Mouse (Mus musculus): ENCODE measurements at regions not wholly inside any gene's neighbourhood (a gene's known extent, or its start where the extent isn't known, plus 50 kb on each side); places are given as distances from the start of the nearest gene placed in this dataset.
A peak's percentile ranks its signal among the peaks of the same experiment; 100 is the strongest.

- Histone ChIP-seq H3K27ac (ENCODE audit: insufficient read depth, low read depth, low read length) (no peak overlapping the region), H3K27me3 (ENCODE audit: control insufficient read depth, insufficient read depth, low read length) (no peaks in the 10 kb centered on the region), H3K4me3 (ENCODE audit: low read depth, low read length) (no peak overlapping the region), H3K4me1 (ENCODE audit: control insufficient read depth, insufficient read depth, insufficient read length, low read length) (no peaks in the 10 kb centered on the region), H3K36me3 (ENCODE audit: control insufficient read depth, insufficient read depth, low read length) (no peaks in the 10 kb centered on the region)
- 70% methylated on average over 1 of the region's 1 CpGs for WGBS
- TF ChIP-seq POLR2A (IDR thresholded peaks at IDR 0.05; ENCODE audit: low read depth, low read length) (no peak), CTCF (IDR thresholded peaks at IDR 0.05; ENCODE audit: extremely low read depth, insufficient read length, insufficient replicate concordance, low read depth, low read length) (no peak)
These were observed 160.6 kb upstream of the Car8 start for GRCm38 (mm10) chr4:8399430-8399829.

- no peaks in the 10 kb centered on the region for H3K4me1 ChIP-seq (ENCODE audit: control insufficient read depth, insufficient read depth, insufficient read length, low read length)
- H3K27me3 ChIP-seq (ENCODE audit: control insufficient read depth, insufficient read depth, low read length) = no peaks in the 10 kb centered on the region
- H3K36me3 ChIP-seq (ENCODE audit: control insufficient read depth, insufficient read depth, low read length) = no peaks in the 10 kb centered on the region
- no peak for TF ChIP-seq POLR2A (IDR thresholded peaks at IDR 0.05; ENCODE audit: low read depth, low read length)
- TF ChIP-seq CTCF (IDR thresholded peaks at IDR 0.05; ENCODE audit: extremely low read depth, insufficient read length, insufficient replicate concordance, low read depth, low read length) = no peak
- no peak overlapping the region for H3K27ac ChIP-seq (ENCODE audit: insufficient read depth, low read depth, low read length)
- no peak overlapping the region for H3K4me3 ChIP-seq (ENCODE audit: low read depth, low read length)
- 84% methylated on average over 4 of the region's 4 CpGs for WGBS
These were observed 160.1 kb upstream of the Car8 start for GRCm38 (mm10) chr4:8398969-8399368.

GRCm38 (mm10) chr4:8383162-8383561, 144.3 kb upstream of the Car8 start:
- no peak overlapping the region for H3K27ac ChIP-seq (ENCODE audit: insufficient read depth, low read depth, low read length)
- H3K4me1 ChIP-seq (ENCODE audit: control insufficient read depth, insufficient read depth, insufficient read length, low read length) = no peaks in the 10 kb centered on the region; the same call in 1 of the 2 replicates
- H3K36me3 ChIP-seq (ENCODE audit: control insufficient read depth, insufficient read depth, low read length) = no peaks in the 10 kb centered on the region
- no peak overlapping the region for H3K4me3 ChIP-seq (ENCODE audit: low read depth, low read length)
- H3K27me3 ChIP-seq (ENCODE audit: control insufficient read depth, insufficient read depth, low read length) = no peaks in the 10 kb centered on the region
- TF ChIP-seq POLR2A (IDR thresholded peaks at IDR 0.05; ENCODE audit: low read depth, low read length) (no peak), CTCF (IDR thresholded peaks at IDR 0.05; ENCODE audit: extremely low read depth, insufficient read length, insufficient replicate concordance, low read depth, low read length) (no peak)
- 86% methylated on average over 11 of the region's 11 CpGs for WGBS

DNA sequence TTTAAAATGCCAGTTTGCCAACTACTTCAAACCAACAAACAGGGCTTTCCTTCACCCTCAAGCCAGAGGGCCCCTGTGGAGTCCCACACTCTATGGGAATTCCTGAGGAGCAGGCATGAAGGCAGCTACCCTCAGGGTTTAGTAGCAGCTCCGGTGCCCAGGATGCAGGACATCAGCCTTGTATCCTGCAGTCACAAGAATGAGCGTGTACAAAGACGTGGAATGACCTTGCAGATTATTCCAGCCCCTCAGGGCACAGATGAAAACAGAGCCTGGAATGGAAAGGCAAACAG, 143.2 kb upstream of the Car8 start:
- 87% methylated on average over 3 of the region's 3 CpGs for WGBS

GRCm38 (mm10) chr4:8381408-8382124, 142.7 kb upstream of the Car8 start:
- 77% methylated on average over 13 of the region's 13 CpGs for WGBS
- no peak overlapping the region for H3K27ac ChIP-seq (ENCODE audit: insufficient read depth, low read depth, low read length)
- no peak overlapping the region for H3K4me3 ChIP-seq (ENCODE audit: low read depth, low read length)
- H3K27me3 ChIP-seq (ENCODE audit: control insufficient read depth, insufficient read depth, low read length) = no peaks in the 10 kb centered on the region
- no peaks in the 10 kb centered on the region; the same call in 1 of the 2 replicates for H3K4me1 ChIP-seq (ENCODE audit: control insufficient read depth, insufficient read depth, insufficient read length, low read length)
- TF ChIP-seq CTCF (IDR thresholded peaks at IDR 0.05; ENCODE audit: extremely low read depth, insufficient read length, insufficient replicate concordance, low read depth, low read length) (no peak), POLR2A (IDR thresholded peaks at IDR 0.05; ENCODE audit: low read depth, low read length) (no peak)
- H3K36me3 ChIP-seq (ENCODE audit: control insufficient read depth, insufficient read depth, low read length) = no peaks in the 10 kb centered on the region

More for the DNA sequence above, 143.2 kb upstream of the Car8 start:
- TF ChIP-seq POLR2A (IDR thresholded peaks at IDR 0.05; ENCODE audit: low read depth, low read length) = no peak
- no peak for TF ChIP-seq CTCF (IDR thresholded peaks at IDR 0.05; ENCODE audit: extremely low read depth, insufficient read length, insufficient replicate concordance, low read depth, low read length)
- Histone ChIP-seq H3K4me3 (ENCODE audit: low read depth, low read length) (no peak overlapping the region), H3K36me3 (ENCODE audit: control insufficient read depth, insufficient read depth, low read length) (no peaks in the 10 kb centered on the region), H3K27ac (ENCODE audit: insufficient read depth, low read depth, low read length) (no peak overlapping the region), H3K4me1 (ENCODE audit: control insufficient read depth, insufficient read depth, insufficient read length, low read length) (no peaks in the 10 kb centered on the region; the same call in 1 of the 2 replicates), H3K27me3 (ENCODE audit: control insufficient read depth, insufficient read depth, low read length) (no peaks in the 10 kb centered on the region)

GRCm38 (mm10) chr4:8380711-8381338, 142.0 kb upstream of the Car8 start:
- TF ChIP-seq POLR2A (IDR thresholded peaks at IDR 0.05; ENCODE audit: low read depth, low read length) (no peak), CTCF (IDR thresholded peaks at IDR 0.05; ENCODE audit: extremely low read depth, insufficient read length, insufficient replicate concordance, low read depth, low read length) (peak; percentile 15; the same call in 1 of the 2 replicates)
- H3K27me3 ChIP-seq (ENCODE audit: control insufficient read depth, insufficient read depth, low read length) = no peaks in the 10 kb centered on the region
- H3K4me1 ChIP-seq (ENCODE audit: control insufficient read depth, insufficient read depth, insufficient read length, low read length) = no peaks in the 10 kb centered on the region; the same call in 1 of the 2 replicates
- no peaks in the 10 kb centered on the region for H3K36me3 ChIP-seq (ENCODE audit: control insufficient read depth, insufficient read depth, low read length)
- no peak overlapping the region for H3K27ac ChIP-seq (ENCODE audit: insufficient read depth, low read depth, low read length)
- H3K4me3 ChIP-seq (ENCODE audit: low read depth, low read length) = no peak overlapping the region
- 42% methylated on average over 5 of the region's 5 CpGs for whole genome bisulfite sequencing

GRCm38 (mm10) chr4:8374737-8375489, 136.1 kb upstream of the Car8 start:
- TF ChIP-seq POLR2A (IDR thresholded peaks at IDR 0.05; ENCODE audit: low read depth, low read length) = no peak
- no peak for TF ChIP-seq CTCF (IDR thresholded peaks at IDR 0.05; ENCODE audit: extremely low read depth, insufficient read length, insufficient replicate concordance, low read depth, low read length)
- no peaks in the 10 kb centered on the region for H3K36me3 ChIP-seq (ENCODE audit: control insufficient read depth, insufficient read depth, low read length)
- H3K4me1 ChIP-seq (ENCODE audit: control insufficient read depth, insufficient read depth, insufficient read length, low read length) = no peaks in the 10 kb centered on the region
- H3K4me3 ChIP-seq (ENCODE audit: low read depth, low read length) = no peak overlapping the region
- no peak overlapping the region for H3K27ac ChIP-seq (ENCODE audit: insufficient read depth, low read depth, low read length)
- 82% methylated on average over 6 of the region's 6 CpGs for WGBS
- no peaks in the 10 kb centered on the region for H3K27me3 ChIP-seq (ENCODE audit: control insufficient read depth, insufficient read depth, low read length)
